Mouse (Mus musculus) megakaryocyte, embryonic 14.5 days (primary cell): ENCODE results near the gene Lrp10. TPM values are rescaled to one million over a fixed set of nuclear protein-coding genes. Genes with fewer than 3 reads are reported as not detected.

Experiments
- H3K27me3 ChIP-seq: replicated peaks from 2 replicates; pipeline ENCODE3; 2012; ENCODE audit warnings: inconsistent platforms
- H3K36me3 ChIP-seq: replicated peaks from 2 replicates; pipeline ENCODE3; 2012; ENCODE audit warnings: low read length, inconsistent platforms, mixed read lengths
- H3K4me1 ChIP-seq: 2 replicates; pipeline ENCODE4 v1.6.1; 2012; ENCODE audit warnings: inconsistent platforms
- H3K4me3 ChIP-seq: replicated peaks from 2 replicates; pipeline ENCODE3; 2012; ENCODE audit warnings: moderate library complexity, mild to moderate bottlenecking, inconsistent platforms
- H3K9me3 ChIP-seq: 2 replicates; pipeline ENCODE4 v1.6.1; 2012; ENCODE audit warnings: inconsistent platforms
- FLI1 ChIP-seq: IDR thresholded peaks from 2 replicates; pipeline ENCODE4 v1.6.1; 2012; ENCODE audit warnings: low read length, inconsistent platforms, mixed read lengths
- GATA1 ChIP-seq: IDR thresholded peaks from 3 replicates; pipeline ENCODE4 v1.6.1; 2012; ENCODE audit warnings: mixed read lengths, low read length, inconsistent platforms, borderline replicate concordance
- polyA plus RNA-seq: library from polyadenylated mRNA; stranded (reverse); fragments of >175 nt; gene quantifications from 2 replicates; pipeline ENCODE4 v1.2.3, GENCODE M21; 2012; ENCODE audit warnings: low replicate concordance; ENCODE audit not compliant: insufficient read depth

The Lrp10 gene
- polyA plus RNA-seq, 1 experiment, result 312 TPM

- Histone ChIP-seq H3K36me3 (no peaks in the 10 kb centered on the region), H3K27me3 (peaks cover 9% of the 10 kb centered on the region), H3K4me1 (peaks cover 4% of the 10 kb centered on the region), H3K4me3 (no peak overlapping the region), H3K9me3 (peaks cover 4% of the 10 kb centered on the region; the same call in 1 of the 2 replicates)
- TF ChIP-seq FLI1, result no peak
These were observed 29.3 kb downstream of the Lrp10 start for GRCm38 (mm10) chr14:54493236-54493635.

- peaks cover 4% of the 10 kb centered on the region for H3K4me1 ChIP-seq
- H3K9me3 ChIP-seq, result peaks cover 4% of the 10 kb centered on the region; the same call in 1 of the 2 replicates
- H3K4me3 ChIP-seq, result no peak overlapping the region
- H3K27me3 ChIP-seq, result peaks cover 9% of the 10 kb centered on the region
- no peaks in the 10 kb centered on the region for H3K36me3 ChIP-seq
- TF ChIP-seq FLI1 (no peak), GATA1 (no peak)
These were observed 30.3 kb downstream of the Lrp10 start for GRCm38 (mm10) chr14:54494234-54494633.

GRCm38 (mm10) chr14:54496706-54497105 lies 32.8 kb downstream of the Lrp10 start:
- no peak for TF ChIP-seq GATA1
- H3K27me3 ChIP-seq, result peaks cover 9% of the 10 kb centered on the region
- H3K9me3 ChIP-seq, result peaks cover 4% of the 10 kb centered on the region; the same call in 1 of the 2 replicates
- peaks cover 14% of the 10 kb centered on the region for H3K4me1 ChIP-seq
- no peak overlapping the region for H3K4me3 ChIP-seq
- no peaks in the 10 kb centered on the region for H3K36me3 ChIP-seq

GRCm38 (mm10) chr14:54499330-54499729 lies 35.4 kb downstream of the Lrp10 start:
- TF ChIP-seq FLI1 (no peak), GATA1 (no peak)

GRCm38 (mm10) chr14:54501365-54501764 lies 37.4 kb downstream of the Lrp10 start:
- Histone ChIP-seq H3K4me3 (no peak overlapping the region), H3K4me1 (peaks cover 10% of the 10 kb centered on the region; the same call in 1 of the 2 replicates), H3K36me3 (peaks cover 14% of the 10 kb centered on the region), H3K9me3 (peaks cover 5% of the 10 kb centered on the region; the same call in 1 of the 2 replicates), H3K27me3 (peaks cover 5% of the 10 kb centered on the region)
- TF ChIP-seq FLI1, result no peak
- TF ChIP-seq GATA1, result no peak

More at GRCm38 (mm10) chr14:54499330-54499729, 35.4 kb downstream of the Lrp10 start:
- peaks cover 7% of the 10 kb centered on the region for H3K9me3 ChIP-seq
- peaks cover 9% of the 10 kb centered on the region for H3K27me3 ChIP-seq
- peaks cover 11% of the 10 kb centered on the region for H3K4me1 ChIP-seq
- H3K4me3 ChIP-seq, result no peak overlapping the region
- peaks cover under 1% of the 10 kb centered on the region for H3K36me3 ChIP-seq

GRCm38 (mm10) chr14:54503092-54503491 lies 39.2 kb downstream of the Lrp10 start:
- no peak for TF ChIP-seq FLI1
- TF ChIP-seq GATA1, result no peak
- Histone ChIP-seq H3K4me1 (peaks cover 10% of the 10 kb centered on the region; the same call in 1 of the 2 replicates), H3K4me3 (no peak overlapping the region), H3K27me3 (no peaks in the 10 kb centered on the region), H3K9me3 (peaks cover 5% of the 10 kb centered on the region; the same call in 1 of the 2 replicates), H3K36me3 (peaks cover 30% of the 10 kb centered on the region)

GRCm38 (mm10) chr14:54509774-54510173 lies 45.8 kb downstream of the Lrp10 start:
- no peak for TF ChIP-seq FLI1
- TF ChIP-seq GATA1, result no peak
- H3K4me3 ChIP-seq, result no peak overlapping the region

GRCm38 (mm10) chr14:54516710-54517310 lies 52.9 kb downstream of the Lrp10 start:
- TF ChIP-seq GATA1 (no peak), FLI1 (no peak)

More at GRCm38 (mm10) chr14:54509774-54510173, 45.8 kb downstream of the Lrp10 start:
- peaks cover 14% of the 10 kb centered on the region for H3K4me1 ChIP-seq
- peaks cover 92% of the 10 kb centered on the region for H3K36me3 ChIP-seq
- no peaks in the 10 kb centered on the region for H3K27me3 ChIP-seq
- peaks cover 3% of the 10 kb centered on the region; the same call in 1 of the 2 replicates for H3K9me3 ChIP-seq

More at GRCm38 (mm10) chr14:54516710-54517310, 52.9 kb downstream of the Lrp10 start:
- Histone ChIP-seq H3K4me3 (peak overlapping the region; percentile 98), H3K36me3 (peaks cover 39% of the 10 kb centered on the region), H3K9me3 (peaks cover 3% of the 10 kb centered on the region; the same call in 1 of the 2 replicates), H3K4me1 (peaks cover 51% of the 10 kb centered on the region), H3K27me3 (no peaks in the 10 kb centered on the region)

Other genes with a start within 250 kb of the Lrp10 start
- 15.0 and 54.8 TPM in 2 replicates for gene Dad1, start 210.0 kb upstream of the Lrp10 start, polyA plus RNA-seq
- gene Abhd4, start 209.9 kb upstream of the Lrp10 start, polyA plus RNA-seq, result 17.3 and 19.7 TPM in 2 replicates
- gene Olfr49, start 179.2 kb upstream of the Lrp10 start, polyA plus RNA-seq, result not detected in 2 replicates
- gene Oxa1l, start 103.3 kb upstream of the Lrp10 start, polyA plus RNA-seq, result 42.4 and 55.2 TPM in 2 replicates
- gene Slc7a7, start 46.4 kb upstream of the Lrp10 start, polyA plus RNA-seq, result 1.6 TPM in 1 of 2 replicates, not detected in the other
- gene Mrpl52, start 37.2 kb upstream of the Lrp10 start, polyA plus RNA-seq, result 822 and 954 TPM in 2 replicates
- 2.3 and 20.3 TPM in 2 replicates for gene Mmp14, start 32.5 kb upstream of the Lrp10 start, polyA plus RNA-seq
- gene Rem2, start 12.0 kb downstream of the Lrp10 start, polyA plus RNA-seq, result 0.30 and 2.1 TPM in 2 replicates
- 45.3 and 47.2 TPM in 2 replicates for gene Prmt5, start 53.4 kb downstream of the Lrp10 start, polyA plus RNA-seq
- gene Haus4, start 90.5 kb downstream of the Lrp10 start, polyA plus RNA-seq, result 1.1 and 21.3 TPM in 2 replicates
- gene Ajuba, start 113.4 kb downstream of the Lrp10 start, polyA plus RNA-seq, result 1.0 and 2.6 TPM in 2 replicates
- 13.3 and 53.7 TPM in 2 replicates for gene 4931414P19Rik, start 141.9 kb downstream of the Lrp10 start, polyA plus RNA-seq
- 120 and 327 TPM in 2 replicates for gene Psmb5, start 153.9 kb downstream of the Lrp10 start, polyA plus RNA-seq
- gene Psmb11, start 157.3 kb downstream of the Lrp10 start, polyA plus RNA-seq, result not detected in 2 replicates
- gene Gm17606, start 176.8 kb downstream of the Lrp10 start, polyA plus RNA-seq, result not detected in 2 replicates
- gene Cdh24, start 177.2 kb downstream of the Lrp10 start, polyA plus RNA-seq, result 2.7 and 5.5 TPM in 2 replicates
- 28.9 and 131 TPM in 2 replicates for gene 1700123O20Rik, start 222.1 kb downstream of the Lrp10 start, polyA plus RNA-seq
- gene Acin1, start 222.8 kb downstream of the Lrp10 start, polyA plus RNA-seq, result 85.2 and 218 TPM in 2 replicates
- gene Gm29776, start 234.7 kb downstream of the Lrp10 start, polyA plus RNA-seq, result not detected in 2 replicates
- gene Cebpe, start 248.0 kb downstream of the Lrp10 start, polyA plus RNA-seq, result 17.3 TPM in 1 of 2 replicates, not detected in the other